Mouse (Mus musculus): ENCODE measurements around the gene Pars2. TPM values are rescaled to one million over a fixed set of nuclear protein-coding genes. Genes with fewer than 3 reads are reported as not detected.

The Pars2 gene
- polyA plus RNA-seq, 1 experiment, result 10.6 TPM

GRCm38 (mm10) chr4:106653051-106653450 lies 2.2 kb downstream of the Pars2 start:
- H3K4me3 ChIP-seq (ENCODE audit: insufficient read depth, low read depth, low read length), result no peak overlapping the region
- 92% methylated on average over 15 of the region's 15 CpGs for WGBS
- no peaks in the 10 kb centered on the region for H3K36me3 ChIP-seq (ENCODE audit: control insufficient read depth, insufficient read depth, low read length)
- DNase-seq, result no peak
- no peaks in the 10 kb centered on the region for H3K27me3 ChIP-seq (replicated peaks; ENCODE audit: control insufficient read depth, insufficient read depth, low read length)
- H3K27ac ChIP-seq (ENCODE audit: insufficient read depth, low read depth, low read length), result no peak overlapping the region
- TF ChIP-seq POLR2A (IDR thresholded peaks at IDR 0.05; ENCODE audit: low read depth, low read length) (no peak), CTCF (conservative IDR thresholded peaks at IDR 0.05; ENCODE audit: insufficient read depth, insufficient read length, low read depth, low read length) (no peak)
- peaks cover 3% of the 10 kb centered on the region; the same call in 1 of the 2 replicates for H3K4me1 ChIP-seq (ENCODE audit: control insufficient read depth, insufficient read depth, low read length)

GRCm38 (mm10) chr4:106655681-106656080 lies 4.8 kb downstream of the Pars2 start:
- no peak for DNase-seq

GRCm38 (mm10) chr4:106663956-106664470 lies 13.1 kb downstream of the Pars2 start:
- peak; percentile 20 for DNase-seq
- no peak for TF ChIP-seq CTCF (conservative IDR thresholded peaks at IDR 0.05; ENCODE audit: insufficient read depth, insufficient read length, low read depth, low read length)
- no peak for TF ChIP-seq POLR2A (IDR thresholded peaks at IDR 0.05; ENCODE audit: low read depth, low read length)
- H3K27me3 ChIP-seq (replicated peaks; ENCODE audit: control insufficient read depth, insufficient read depth, low read length), result no peaks in the 10 kb centered on the region
- peaks cover 4% of the 10 kb centered on the region; the same call in 1 of the 2 replicates for H3K4me1 ChIP-seq (ENCODE audit: control insufficient read depth, insufficient read depth, low read length)
- 58% methylated on average over 5 of the region's 5 CpGs for WGBS
- no peaks in the 10 kb centered on the region; the same call in 1 of the 2 replicates for H3K36me3 ChIP-seq (ENCODE audit: control insufficient read depth, insufficient read depth, low read length)
- H3K4me3 ChIP-seq (ENCODE audit: insufficient read depth, low read depth, low read length), result no peak overlapping the region
- peak overlapping the region; percentile 6; the same call in 1 of the 2 replicates for H3K27ac ChIP-seq (ENCODE audit: insufficient read depth, low read depth, low read length)

More at GRCm38 (mm10) chr4:106655681-106656080, 4.8 kb downstream of the Pars2 start:
- 59% methylated on average over 10 of the region's 10 CpGs for WGBS
- Histone ChIP-seq H3K27me3 (replicated peaks; ENCODE audit: control insufficient read depth, insufficient read depth, low read length) (no peaks in the 10 kb centered on the region), H3K27ac (ENCODE audit: insufficient read depth, low read depth, low read length) (no peak overlapping the region), H3K36me3 (ENCODE audit: control insufficient read depth, insufficient read depth, low read length) (no peaks in the 10 kb centered on the region), H3K4me3 (ENCODE audit: insufficient read depth, low read depth, low read length) (no peak overlapping the region), H3K4me1 (ENCODE audit: control insufficient read depth, insufficient read depth, low read length) (peaks cover 3% of the 10 kb centered on the region; the same call in 1 of the 2 replicates)
- TF ChIP-seq POLR2A (IDR thresholded peaks at IDR 0.05; ENCODE audit: low read depth, low read length) (no peak), CTCF (conservative IDR thresholded peaks at IDR 0.05; ENCODE audit: insufficient read depth, insufficient read length, low read depth, low read length) (no peak)

GRCm38 (mm10) chr4:106664697-106665096 lies 13.8 kb downstream of the Pars2 start:
- TF ChIP-seq POLR2A (IDR thresholded peaks at IDR 0.05; ENCODE audit: low read depth, low read length) (no peak), CTCF (conservative IDR thresholded peaks at IDR 0.05; ENCODE audit: insufficient read depth, insufficient read length, low read depth, low read length) (no peak)
- Histone ChIP-seq H3K4me1 (ENCODE audit: control insufficient read depth, insufficient read depth, low read length) (peaks cover 4% of the 10 kb centered on the region; the same call in 1 of the 2 replicates), H3K36me3 (ENCODE audit: control insufficient read depth, insufficient read depth, low read length) (peaks cover 2% of the 10 kb centered on the region; the same call in 1 of the 2 replicates), H3K27me3 (replicated peaks; ENCODE audit: control insufficient read depth, insufficient read depth, low read length) (no peaks in the 10 kb centered on the region), H3K27ac (ENCODE audit: insufficient read depth, low read depth, low read length) (no peak overlapping the region; the same call in 1 of the 2 replicates), H3K4me3 (ENCODE audit: insufficient read depth, low read depth, low read length) (no peak overlapping the region)
- peak; percentile 79 for DNase-seq
- 45% methylated on average over 6 of the region's 6 CpGs for WGBS

GRCm38 (mm10) chr4:106665269-106665668 lies 14.4 kb downstream of the Pars2 start:
- Histone ChIP-seq H3K4me3 (ENCODE audit: insufficient read depth, low read depth, low read length) (no peak overlapping the region), H3K27me3 (replicated peaks; ENCODE audit: control insufficient read depth, insufficient read depth, low read length) (no peaks in the 10 kb centered on the region), H3K4me1 (ENCODE audit: control insufficient read depth, insufficient read depth, low read length) (peaks cover 4% of the 10 kb centered on the region; the same call in 1 of the 2 replicates), H3K27ac (ENCODE audit: insufficient read depth, low read depth, low read length) (no peak overlapping the region; the same call in 1 of the 2 replicates), H3K36me3 (ENCODE audit: control insufficient read depth, insufficient read depth, low read length) (peaks cover 5% of the 10 kb centered on the region; the same call in 1 of the 2 replicates)
- peak; percentile 17 for DNase-seq
- TF ChIP-seq POLR2A (IDR thresholded peaks at IDR 0.05; ENCODE audit: low read depth, low read length) (no peak), CTCF (conservative IDR thresholded peaks at IDR 0.05; ENCODE audit: insufficient read depth, insufficient read length, low read depth, low read length) (no peak)
- 58% methylated on average over 2 of the region's 2 CpGs for WGBS

GRCm38 (mm10) chr4:106665673-106666072 lies 14.8 kb downstream of the Pars2 start:
- no peak for TF ChIP-seq POLR2A (IDR thresholded peaks at IDR 0.05; ENCODE audit: low read depth, low read length)
- no peak for TF ChIP-seq CTCF (conservative IDR thresholded peaks at IDR 0.05; ENCODE audit: insufficient read depth, insufficient read length, low read depth, low read length)
- no peaks in the 10 kb centered on the region for H3K27me3 ChIP-seq (replicated peaks; ENCODE audit: control insufficient read depth, insufficient read depth, low read length)
- DNase-seq, result no peak
- no peak overlapping the region for H3K4me3 ChIP-seq (ENCODE audit: insufficient read depth, low read depth, low read length)
- H3K27ac ChIP-seq (ENCODE audit: insufficient read depth, low read depth, low read length), result no peak overlapping the region
- H3K4me1 ChIP-seq (ENCODE audit: control insufficient read depth, insufficient read depth, low read length), result peaks cover 4% of the 10 kb centered on the region; the same call in 1 of the 2 replicates
- 66% methylated on average over 10 of the region's 10 CpGs for WGBS
- peaks cover 6% of the 10 kb centered on the region for H3K36me3 ChIP-seq (ENCODE audit: control insufficient read depth, insufficient read depth, low read length)

GRCm38 (mm10) chr4:106666546-106666945 lies 15.7 kb downstream of the Pars2 start:
- no peak overlapping the region for H3K4me3 ChIP-seq (ENCODE audit: insufficient read depth, low read depth, low read length)
- peaks cover 6% of the 10 kb centered on the region for H3K36me3 ChIP-seq (ENCODE audit: control insufficient read depth, insufficient read depth, low read length)
- 80% methylated on average over 2 of the region's 2 CpGs for WGBS
- no peak for DNase-seq
- no peaks in the 10 kb centered on the region for H3K27me3 ChIP-seq (replicated peaks; ENCODE audit: control insufficient read depth, insufficient read depth, low read length)
- H3K27ac ChIP-seq (ENCODE audit: insufficient read depth, low read depth, low read length), result no peak overlapping the region
- TF ChIP-seq CTCF (conservative IDR thresholded peaks at IDR 0.05; ENCODE audit: insufficient read depth, insufficient read length, low read depth, low read length), result no peak
- H3K4me1 ChIP-seq (ENCODE audit: control insufficient read depth, insufficient read depth, low read length), result peaks cover 4% of the 10 kb centered on the region; the same call in 1 of the 2 replicates

Data from kidney, adult 2 months (tissue).